Mouse (Mus musculus) A20 (cell line): Measurements from ENCODE around the gene Cbln1.

Source experiments
- DNase-seq: peaks from one replicate; pipeline ENCODE4 v3.0.0-alpha.2; 2011; ENCODE audit warnings: low read depth, low spot score

The Cbln1 gene

GRCm38 (mm10) chr8:87469931-87470833, 2.2 kb downstream of the Cbln1 start:
- DNase-seq = no peak

- DNase-seq = no peak
Observed at GRCm38 (mm10) chr8:87468958-87469815, 3.2 kb downstream of the Cbln1 start.

GRCm38 (mm10) chr8:87468416-87468957, 3.9 kb downstream of the Cbln1 start:
- no peak for DNase-seq

GRCm38 (mm10) chr8:87467906-87468305, 4.5 kb downstream of the Cbln1 start:
- no peak for DNase-seq

GRCm38 (mm10) chr8:87466936-87467602, 5.3 kb downstream of the Cbln1 start:
- no peak for DNase-seq

- DNase-seq = no peak
Observed at GRCm38 (mm10) chr8:87466335-87466734, 6.1 kb downstream of the Cbln1 start.

GRCm38 (mm10) chr8:87464446-87464845, 8.0 kb downstream of the Cbln1 start:
- DNase-seq = no peak

- no peak for DNase-seq
Observed at GRCm38 (mm10) chr8:87461801-87462200, 10.6 kb downstream of the Cbln1 start.

- DNase-seq = no peak
Observed at GRCm38 (mm10) chr8:87456949-87457348, 15.5 kb downstream of the Cbln1 start.

GRCm38 (mm10) chr8:87452815-87453214, 19.6 kb downstream of the Cbln1 start:
- no peak for DNase-seq

GRCm38 (mm10) chr8:87451737-87452136, 20.7 kb downstream of the Cbln1 start:
- no peak for DNase-seq

- DNase-seq = no peak
Observed at GRCm38 (mm10) chr8:87434592-87434991, 37.8 kb downstream of the Cbln1 start.

- DNase-seq = no peak
Observed at GRCm38 (mm10) chr8:87427188-87427587, 45.2 kb downstream of the Cbln1 start.

- DNase-seq = no peak
Observed at GRCm38 (mm10) chr8:87424706-87425105, 47.7 kb downstream of the Cbln1 start.

- DNase-seq = no peak
Observed at GRCm38 (mm10) chr8:87421697-87422096, 50.7 kb downstream of the Cbln1 start.
